Mouse (Mus musculus) lung, embryonic 16.5 days (tissue): ENCODE measurements at regions not wholly inside any gene's neighbourhood (a gene's known extent, or its start where the extent isn't known, plus 50 kb on each side); places are given as distances from the start of the nearest gene placed in this dataset.

Experiments
- ATAC-seq: fragments of 200-750 bp; cut with Nextera tagmentation; 2 replicates; pipeline ENCODE4 v1.8.0; 2017; ENCODE audit warnings: low read depth, mild to moderate bottlenecking, moderate library complexity
- H3K27ac ChIP-seq: fragments of 300-500 bp; sonication (generic); 2 replicates; pipeline ENCODE4 v1.5.1; 2014; ENCODE audit warnings: mild to moderate bottlenecking, control low read depth, low read length
- H3K27me3 ChIP-seq: fragments of 300-500 bp; sonication (generic); 2 replicates; pipeline ENCODE4 v1.6.1; 2014; ENCODE audit warnings: low read depth, low read length, mixed read lengths; ENCODE audit not compliant: control insufficient read depth, insufficient read depth
- H3K36me3 ChIP-seq: fragments of 300-500 bp; sonication (generic); 2 replicates; pipeline ENCODE4 v1.6.1; 2014; ENCODE audit warnings: low read length; ENCODE audit not compliant: control insufficient read depth, insufficient read depth
- H3K4me1 ChIP-seq: fragments of 300-500 bp; sonication (generic); replicated peaks from 2 replicates; pipeline ENCODE4 v1.6.1; 2014; ENCODE audit warnings: low read length, mixed read lengths; ENCODE audit not compliant: control insufficient read depth, insufficient read depth
- H3K4me2 ChIP-seq: fragments of 300-500 bp; sonication (generic); 2 replicates; pipeline ENCODE4 v1.6.1; 2014; ENCODE audit warnings: low read depth, low read length, control low read depth
- H3K4me3 ChIP-seq: fragments of 300-500 bp; sonication (generic); 2 replicates; pipeline ENCODE4 v1.5.1; 2014; ENCODE audit warnings: mild to moderate bottlenecking, low read length, control low read depth
- H3K9ac ChIP-seq: fragments of 300-500 bp; sonication (generic); 2 replicates; pipeline ENCODE4 v1.6.1; 2014; ENCODE audit warnings: low read length, control low read depth
- H3K9me3 ChIP-seq: fragments of 300-500 bp; sonication (generic); 2 replicates; pipeline ENCODE4 v1.6.1; 2016; ENCODE audit warnings: low read length; ENCODE audit not compliant: control insufficient read depth
- WGBS: fragments of 180-500 bp; shearing (Covaris S2); extraction: QIAGEN DNeasy Blood & Tissue Kit; methylation state at CpG from one replicate; pipeline ENCODE4 v1.1.7; 2014; 5-methylcytosine and 5-hydroxymethylcytosine counted together

GRCm38 (mm10) chr10:51946881-51947280 is 75.4 kb upstream of the Vgll2 start:
- Histone ChIP-seq H3K4me2 (no peak overlapping the region), H3K9me3 (no peaks in the 10 kb centered on the region), H3K4me3 (no peak overlapping the region), H3K4me1 (no peaks in the 10 kb centered on the region; the same call in 1 of the 2 replicates), H3K27me3 (no peaks in the 10 kb centered on the region), H3K36me3 (no peaks in the 10 kb centered on the region), H3K27ac (no peak overlapping the region), H3K9ac (no peak overlapping the region)
- ATAC-seq, result peak; percentile 36; the same call in 1 of the 2 replicates

GRCm38 (mm10) chr10:51950016-51950415 is 72.3 kb upstream of the Vgll2 start:
- no peak overlapping the region for H3K4me2 ChIP-seq
- no peak overlapping the region for H3K27ac ChIP-seq
- H3K4me3 ChIP-seq, result no peak overlapping the region
- WGBS, result 88% methylated on average over 1 of the region's 1 CpGs
- H3K27me3 ChIP-seq, result no peaks in the 10 kb centered on the region
- H3K36me3 ChIP-seq, result no peaks in the 10 kb centered on the region
- no peak overlapping the region for H3K9ac ChIP-seq
- no peaks in the 10 kb centered on the region; the same call in 1 of the 2 replicates for H3K4me1 ChIP-seq
- H3K9me3 ChIP-seq, result no peaks in the 10 kb centered on the region
- no peak for ATAC-seq

GRCm38 (mm10) chr10:51952021-51952420 is 70.3 kb upstream of the Vgll2 start:
- no peak overlapping the region for H3K4me3 ChIP-seq
- no peak for ATAC-seq
- 62% methylated on average over 4 of the region's 4 CpGs for WGBS

GRCm38 (mm10) chr10:51956493-51956892 is 65.8 kb upstream of the Vgll2 start:
- no peaks in the 10 kb centered on the region for H3K36me3 ChIP-seq
- ATAC-seq, result no peak
- 44% methylated on average over 1 of the region's 1 CpGs for WGBS
- H3K9ac ChIP-seq, result no peak overlapping the region
- H3K27ac ChIP-seq, result no peak overlapping the region
- H3K4me1 ChIP-seq, result no peaks in the 10 kb centered on the region
- no peaks in the 10 kb centered on the region for H3K9me3 ChIP-seq
- no peak overlapping the region for H3K4me3 ChIP-seq
- H3K27me3 ChIP-seq, result no peaks in the 10 kb centered on the region
- H3K4me2 ChIP-seq, result no peak overlapping the region

More at GRCm38 (mm10) chr10:51952021-51952420, 70.3 kb upstream of the Vgll2 start:
- no peak overlapping the region for H3K27ac ChIP-seq
- H3K9ac ChIP-seq, result no peak overlapping the region
- no peaks in the 10 kb centered on the region for H3K36me3 ChIP-seq
- no peaks in the 10 kb centered on the region for H3K9me3 ChIP-seq
- H3K4me1 ChIP-seq, result no peaks in the 10 kb centered on the region
- no peak overlapping the region for H3K4me2 ChIP-seq
- H3K27me3 ChIP-seq, result no peaks in the 10 kb centered on the region

- H3K4me2 ChIP-seq, result no peak overlapping the region
- H3K9me3 ChIP-seq, result no peaks in the 10 kb centered on the region
- no peaks in the 10 kb centered on the region for H3K36me3 ChIP-seq
- H3K4me1 ChIP-seq, result no peaks in the 10 kb centered on the region
- no peaks in the 10 kb centered on the region for H3K27me3 ChIP-seq
- no peak overlapping the region for H3K9ac ChIP-seq
- 27% methylated on average over 2 of the region's 2 CpGs for WGBS
- ATAC-seq, result no peak
- no peak overlapping the region for H3K4me3 ChIP-seq
- no peak overlapping the region for H3K27ac ChIP-seq
Measured at GRCm38 (mm10) chr10:51961497-51961896, 60.8 kb upstream of the Vgll2 start.

- H3K4me3 ChIP-seq, result no peak overlapping the region
- no peaks in the 10 kb centered on the region for H3K27me3 ChIP-seq
- no peak for ATAC-seq
- H3K9me3 ChIP-seq, result no peaks in the 10 kb centered on the region
- 67% methylated on average over 1 of the region's 1 CpGs for WGBS
- no peaks in the 10 kb centered on the region for H3K4me1 ChIP-seq
- no peak overlapping the region for H3K9ac ChIP-seq
- H3K36me3 ChIP-seq, result no peaks in the 10 kb centered on the region
- H3K4me2 ChIP-seq, result no peak overlapping the region
- no peak overlapping the region for H3K27ac ChIP-seq
Measured at GRCm38 (mm10) chr10:51963671-51964070, 58.6 kb upstream of the Vgll2 start.

GRCm38 (mm10) chr10:51970113-51970512 is 52.2 kb upstream of the Vgll2 start:
- Histone ChIP-seq H3K9ac (no peak overlapping the region), H3K27me3 (no peaks in the 10 kb centered on the region), H3K4me3 (no peak overlapping the region), H3K4me2 (no peak overlapping the region), H3K36me3 (no peaks in the 10 kb centered on the region), H3K9me3 (no peaks in the 10 kb centered on the region), H3K27ac (no peak overlapping the region), H3K4me1 (no peaks in the 10 kb centered on the region)
- WGBS, result 45% methylated on average over 9 of the region's 9 CpGs
- no peak for ATAC-seq
